Mouse (Mus musculus) layer of hippocampus, adult 11-12 months (tissue): Measurements from ENCODE around the gene Hmgn5.

Experiments used
- DNase-seq: peaks from one replicate; pipeline ENCODE4 v3.0.0; 2022; ENCODE audit warnings: low spot score

Hmgn5 gene

DNA sequence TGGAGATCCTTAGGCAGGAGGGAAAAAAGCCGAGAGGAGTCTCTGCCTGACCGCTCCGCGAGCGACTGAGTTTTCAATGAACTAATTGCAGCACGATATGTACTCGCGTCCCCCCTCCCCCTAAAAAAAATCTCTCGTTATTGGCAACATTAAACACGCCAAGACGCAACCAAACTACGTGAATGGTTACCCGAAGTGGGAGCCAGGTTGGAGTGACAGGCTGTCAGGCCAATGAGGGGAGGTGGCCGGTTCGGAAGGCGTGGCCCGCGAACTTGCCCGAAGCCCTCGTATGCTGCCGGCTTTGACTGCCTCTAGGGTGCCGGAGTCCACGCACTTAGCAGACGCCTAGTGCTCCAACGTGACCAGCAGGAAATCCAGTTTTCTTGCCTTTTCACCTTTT lies at the start of gene Hmgn5:
Gene Hmgn5 (minus strand): TSS at position 122 of the 400 bp plus-strand sequence.
- DNase-seq, result peak; percentile 91

- no peak for DNase-seq
Observed at GRCm38 (mm10) chrX:109047773-109048172, 34.6 kb upstream of the Hmgn5 start.

DNA sequence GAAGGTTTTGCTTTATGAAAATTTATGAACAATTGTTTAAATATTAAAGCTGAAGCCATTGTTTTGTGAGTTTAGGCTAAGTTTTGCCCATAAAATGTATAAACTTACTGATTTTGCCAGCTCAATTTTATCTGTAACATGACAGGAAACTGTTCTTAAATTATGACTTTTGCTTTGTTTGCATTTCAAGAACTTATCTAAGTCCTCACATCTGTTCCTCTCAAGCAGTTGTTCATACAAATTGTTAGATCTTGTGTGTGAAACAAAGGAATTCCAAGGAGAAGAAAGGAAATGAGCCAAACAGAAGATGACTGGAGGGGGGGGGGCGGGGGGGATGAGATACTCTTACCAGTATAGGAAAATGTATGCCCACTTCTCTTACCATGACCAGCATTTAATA lies 13.0 kb upstream of the Hmgn5 start:
- no peak for DNase-seq

DNA sequence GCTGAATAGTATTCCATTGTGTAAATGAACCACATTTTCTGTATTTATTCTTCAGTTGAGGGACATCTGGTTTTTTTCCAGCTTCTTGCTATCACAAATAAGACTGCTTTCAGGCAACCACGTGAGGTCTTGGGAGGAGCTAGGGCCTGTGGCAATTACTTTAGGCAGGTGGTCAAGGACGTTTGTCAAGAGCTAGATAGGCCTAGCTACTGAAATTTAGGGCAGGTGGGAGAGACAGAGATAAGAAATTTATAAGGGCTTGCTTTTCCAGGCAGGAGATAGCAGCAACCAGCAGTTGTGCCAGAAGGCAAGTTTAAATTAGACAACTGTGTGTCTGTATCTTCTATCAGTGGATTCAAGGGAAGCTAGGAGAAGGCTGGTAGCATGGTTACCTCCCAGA lies 7.7 kb upstream of the Hmgn5 start:
- DNase-seq, result no peak

- no peak for DNase-seq
Observed at GRCm38 (mm10) chrX:109014166-109014565, 962 bp upstream of the Hmgn5 start.

DNA sequence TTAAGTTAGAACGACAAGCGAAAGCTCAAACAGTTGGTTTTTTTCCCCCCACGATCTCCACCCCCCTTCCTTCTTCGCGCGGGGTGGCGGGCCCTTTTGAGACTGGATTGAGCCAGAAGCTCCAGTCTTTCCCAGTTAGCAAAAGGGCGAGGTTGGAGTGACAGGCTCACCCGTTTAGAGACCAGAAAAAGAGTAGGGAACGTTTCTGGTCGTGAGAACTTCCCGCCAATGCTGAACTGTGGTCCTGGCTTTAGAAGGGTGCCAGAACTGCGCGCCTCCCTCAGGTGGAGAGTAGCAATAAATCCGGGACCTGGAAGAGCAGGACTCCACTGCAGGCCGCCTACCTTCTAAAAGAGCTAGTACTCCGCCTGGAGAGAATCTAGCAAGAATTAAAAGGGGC lies 482 bp upstream of the Hmgn5 start:
- DNase-seq, result peak; percentile 23

GRCm38 (mm10) chrX:109012371-109013031 lies 703 bp downstream of the Hmgn5 start:
- DNase-seq, result peak; percentile 28

DNA sequence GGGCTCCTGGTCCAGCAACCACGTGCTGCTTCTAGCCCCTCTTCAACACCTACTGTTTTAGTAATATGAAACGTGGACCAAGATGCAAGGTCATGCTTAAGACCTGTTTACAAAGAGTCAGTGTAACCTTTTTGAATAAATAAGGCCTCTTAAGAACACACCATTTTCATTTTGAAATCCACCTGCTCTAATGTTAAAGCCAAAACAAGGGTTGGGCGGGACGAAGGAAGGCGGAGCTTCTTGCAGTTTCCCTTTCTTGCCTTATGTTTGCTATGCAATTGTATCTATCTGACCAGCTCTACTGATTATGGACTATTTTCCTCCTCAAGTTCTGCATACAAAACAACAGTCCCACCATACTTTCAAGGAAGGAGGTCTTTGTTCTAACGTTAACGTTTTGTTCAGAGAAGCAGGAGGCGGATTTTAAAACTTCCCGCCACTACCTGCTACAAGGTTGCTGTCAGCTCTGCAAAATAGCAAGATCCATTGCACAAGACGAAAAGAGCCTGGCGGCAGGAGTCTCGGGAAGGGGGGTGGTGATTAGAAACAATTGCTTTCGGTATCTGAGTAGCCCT lies 1.5 kb downstream of the Hmgn5 start:
- DNase-seq, result no peak

GRCm38 (mm10) chrX:109001277-109001676 lies 11.9 kb downstream of the Hmgn5 start:
- no peak for DNase-seq
